Mouse (Mus musculus) olfactory bulb, adult 2 months (tissue): ENCODE measurements around the gene Vrtn. TPM values are rescaled to one million over a fixed set of nuclear protein-coding genes. Genes with fewer than 3 reads are reported as not detected.

Experiments
- H3K27ac ChIP-seq: fragments of 200-500 bp; 2 replicates; pipeline ENCODE4 v1.5.1; 2012; ENCODE audit warnings: low read depth, low read length; ENCODE audit not compliant: insufficient read depth
- H3K4me1 ChIP-seq: fragments of 200-500 bp; 2 replicates; pipeline ENCODE4 v1.6.1; 2012; ENCODE audit warnings: low read length; ENCODE audit not compliant: control insufficient read depth, insufficient read depth
- H3K4me3 ChIP-seq: fragments of 200-500 bp; 2 replicates; pipeline ENCODE4 v1.5.1; 2012; ENCODE audit warnings: mild to moderate bottlenecking, low read depth, low read length, moderate library complexity; ENCODE audit not compliant: insufficient read depth
- CTCF ChIP-seq: fragments of 200-500 bp; IDR thresholded peaks from 2 replicates; pipeline ENCODE4 v1.5.1; 2012; ENCODE audit warnings: low read depth, mild to moderate bottlenecking, low read length, moderate library complexity; ENCODE audit not compliant: insufficient read depth
- POLR2A ChIP-seq: fragments of 200-500 bp; IDR thresholded peaks from 2 replicates; pipeline ENCODE4 v1.6.1; 2012; ENCODE audit warnings: mild to moderate bottlenecking, low read depth, low read length, moderate library complexity; ENCODE audit not compliant: insufficient read depth
- WGBS: fragments of 180-500 bp; shearing (Covaris S2); methylation state at CpG from one replicate; pipeline ENCODE4 v1.1.7; 2018; 5-methylcytosine and 5-hydroxymethylcytosine counted together
- polyA plus RNA-seq: library from polyadenylated mRNA; stranded (reverse); fragments of >200 nt; gene quantifications from 2 replicates; pipeline ENCODE4 v1.2.4, GENCODE M21; 2012; ENCODE audit warnings: low replicate concordance; ENCODE audit not compliant: missing spikeins, insufficient read depth, insufficient read length

Gene Vrtn
- polyA plus RNA-seq, 1 experiment: not detected

DNA sequence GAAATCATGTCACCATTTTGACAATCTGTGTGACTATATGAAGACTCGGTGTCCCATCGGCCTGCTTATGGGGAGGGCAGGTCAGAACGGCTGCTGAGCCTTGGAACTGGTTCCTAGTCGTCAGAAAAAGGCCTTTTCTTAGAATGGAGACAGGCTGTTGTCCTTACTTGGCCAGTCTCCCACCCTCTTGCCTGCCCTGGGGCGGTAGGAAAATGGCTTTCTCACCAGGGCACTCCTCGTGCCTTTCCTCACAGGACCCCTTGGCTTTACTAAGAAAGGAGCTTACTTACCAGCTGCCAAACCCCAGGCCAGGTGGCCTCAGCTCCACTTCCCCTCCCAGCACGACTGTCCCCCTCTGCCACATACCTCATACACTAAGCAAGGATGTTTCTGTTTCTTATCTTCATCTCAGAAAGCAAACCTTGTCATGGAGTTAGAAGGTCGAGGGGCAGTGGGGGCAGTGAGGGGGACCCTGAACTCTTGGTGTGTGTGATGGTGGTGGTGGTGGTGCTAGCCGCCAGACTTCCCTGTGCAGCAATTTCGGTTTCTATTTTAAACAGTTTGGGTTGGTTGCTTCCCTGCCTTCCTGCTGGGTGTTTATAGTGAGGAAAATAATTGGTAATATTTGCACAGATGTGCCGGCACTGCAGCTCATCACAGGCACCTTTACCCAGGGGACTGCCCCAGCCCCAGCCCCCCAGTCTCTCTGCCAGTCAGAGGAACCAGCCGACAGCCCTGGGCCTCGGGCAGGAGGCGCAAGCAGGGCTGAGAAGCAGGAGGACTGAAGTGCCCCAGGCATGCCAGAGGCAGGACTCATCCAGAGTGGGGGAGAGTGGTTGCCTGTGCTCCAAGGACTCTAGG lies 34.1 kb downstream of the Vrtn start:
- Histone ChIP-seq H3K4me1 (peaks cover 10% of the 10 kb centered on the region), H3K4me3 (no peak overlapping the region), H3K27ac (no peak overlapping the region)
- WGBS: 41% methylated on average over 14 of the region's 14 CpGs
- TF ChIP-seq POLR2A (no peak), CTCF (no peak)

DNA sequence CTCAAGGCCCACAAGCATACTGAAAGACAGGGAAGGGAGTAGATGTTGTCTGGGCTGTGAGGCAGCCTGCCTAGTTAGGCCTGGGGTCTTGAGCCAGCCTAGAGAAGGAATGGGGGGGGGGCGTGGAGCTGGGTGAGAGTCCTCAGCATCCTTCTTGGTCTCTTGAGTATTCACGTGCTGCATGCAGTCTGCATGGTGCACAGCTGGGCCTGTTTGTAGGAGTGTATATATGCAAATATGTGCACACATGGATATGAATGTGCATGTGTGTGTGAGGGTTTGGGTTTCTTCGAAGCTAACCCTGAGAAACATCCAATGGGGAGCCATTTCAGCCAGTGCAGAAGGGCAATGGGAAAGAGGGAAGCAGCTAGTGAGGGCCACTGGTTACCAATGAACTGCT lies 35.2 kb downstream of the Vrtn start:
- H3K4me1 ChIP-seq: peaks cover 10% of the 10 kb centered on the region
- H3K27ac ChIP-seq: no peak overlapping the region
- no peak overlapping the region for H3K4me3 ChIP-seq
- 91% methylated on average over 3 of the region's 3 CpGs for WGBS
- TF ChIP-seq CTCF (no peak), POLR2A (no peak)

DNA sequence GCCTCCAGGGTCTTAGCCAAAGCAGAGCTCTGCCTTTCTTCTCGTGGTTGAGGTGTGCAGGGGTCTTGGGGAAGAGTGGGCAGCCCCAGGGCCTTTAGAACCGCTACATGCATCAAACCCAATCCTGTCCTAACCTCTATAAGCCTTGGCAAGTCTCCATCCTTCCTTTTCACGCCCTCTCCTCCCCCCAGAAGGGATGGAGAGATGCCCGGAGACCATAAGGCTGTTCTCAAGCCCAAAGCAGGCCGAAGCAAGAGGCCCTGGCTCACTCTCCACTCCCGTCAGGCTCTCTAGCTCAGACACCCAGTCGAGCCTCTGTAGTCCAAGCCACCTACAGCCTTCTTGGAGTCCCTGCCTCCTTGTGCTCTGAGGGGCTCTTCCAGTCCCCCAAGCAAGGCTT lies 43.8 kb downstream of the Vrtn start:
- TF ChIP-seq CTCF (no peak), POLR2A (no peak)
- 81% methylated on average over 7 of the region's 7 CpGs for WGBS
- Histone ChIP-seq H3K4me1 (peaks cover 4% of the 10 kb centered on the region; the same call in 1 of the 2 replicates), H3K4me3 (no peak overlapping the region), H3K27ac (no peak overlapping the region)

DNA sequence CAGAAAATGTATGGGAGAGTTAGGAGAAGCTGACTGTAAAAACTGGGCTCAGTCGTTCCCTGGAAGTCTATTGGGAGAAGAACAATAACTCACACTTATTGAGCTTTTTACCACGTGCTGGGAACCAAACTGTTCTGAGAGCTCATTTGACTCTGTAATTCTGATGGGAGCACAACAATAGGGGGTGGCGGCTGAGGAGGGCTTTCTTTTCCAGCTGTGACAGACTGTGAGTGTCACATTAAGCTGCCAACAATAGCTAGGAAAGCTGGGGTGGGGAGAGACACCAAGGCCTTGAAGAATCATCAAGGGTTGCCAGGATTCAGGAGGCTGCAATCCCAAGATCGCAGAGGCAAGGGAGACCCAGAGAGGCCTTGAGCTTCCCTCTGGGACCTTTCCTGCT lies 45.4 kb downstream of the Vrtn start:
- WGBS: 40% methylated on average over 4 of the region's 4 CpGs
- H3K27ac ChIP-seq: no peak overlapping the region

DNA sequence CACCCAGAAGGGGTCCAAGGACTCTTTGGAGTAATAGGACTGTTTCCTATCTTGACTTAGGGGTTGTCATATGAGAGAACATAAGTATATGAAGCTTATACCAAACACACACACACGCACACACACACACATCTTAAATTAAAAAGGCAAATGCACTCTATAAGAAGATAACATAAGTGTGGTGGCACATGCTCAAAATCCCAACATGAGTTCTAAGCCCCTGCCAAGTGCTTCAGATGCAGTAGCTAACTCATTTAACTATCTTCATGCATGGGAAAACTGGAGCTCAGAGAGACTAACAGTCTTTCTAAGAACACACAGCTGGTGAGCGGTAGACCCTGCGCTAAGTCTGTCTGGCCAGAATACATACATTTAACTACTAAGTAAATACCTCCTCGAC lies 46.7 kb downstream of the Vrtn start:
- Histone ChIP-seq H3K4me1 (peaks cover 4% of the 10 kb centered on the region; the same call in 1 of the 2 replicates), H3K4me3 (no peak overlapping the region), H3K27ac (no peak overlapping the region)
- TF ChIP-seq POLR2A (no peak), CTCF (no peak)
- 83% methylated on average over 4 of the region's 4 CpGs for WGBS

More for the DNA sequence above, 45.4 kb downstream of the Vrtn start:
- Histone ChIP-seq H3K4me3 (no peak overlapping the region), H3K4me1 (peaks cover 4% of the 10 kb centered on the region; the same call in 1 of the 2 replicates)
- no peak for TF ChIP-seq POLR2A
- TF ChIP-seq CTCF: no peak

DNA sequence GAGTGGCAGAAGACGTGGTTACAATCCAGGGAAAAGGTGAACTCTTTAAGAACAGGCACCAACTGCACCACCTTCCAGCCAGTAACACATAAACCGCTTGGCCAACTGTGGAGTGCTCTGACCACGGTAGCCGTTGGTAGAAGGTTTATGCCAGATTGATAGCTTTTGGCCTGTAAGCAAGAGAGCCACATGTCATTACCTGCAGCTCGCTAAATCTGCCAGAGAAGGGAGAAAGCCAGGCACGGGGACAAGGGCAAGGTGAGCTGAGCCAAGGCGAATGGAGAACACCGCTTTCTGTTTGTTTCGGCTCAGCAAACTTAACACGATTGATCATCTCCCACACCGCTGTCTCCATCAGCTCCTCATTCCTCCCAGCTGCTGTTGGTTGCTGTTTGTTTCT lies 48.2 kb downstream of the Vrtn start:
- 94% methylated on average over 11 of the region's 11 CpGs for WGBS
- H3K4me1 ChIP-seq: peaks cover 4% of the 10 kb centered on the region; the same call in 1 of the 2 replicates
- H3K4me3 ChIP-seq: no peak overlapping the region
- TF ChIP-seq CTCF (no peak), POLR2A (no peak)
- H3K27ac ChIP-seq: no peak overlapping the region

GRCm38 (mm10) chr12:84691347-84691746 lies 50.5 kb downstream of the Vrtn start:
- H3K27ac ChIP-seq: no peak overlapping the region
- peaks cover 3% of the 10 kb centered on the region; the same call in 1 of the 2 replicates for H3K4me1 ChIP-seq
- no peak overlapping the region for H3K4me3 ChIP-seq
- TF ChIP-seq CTCF (no peak), POLR2A (no peak)

DNA sequence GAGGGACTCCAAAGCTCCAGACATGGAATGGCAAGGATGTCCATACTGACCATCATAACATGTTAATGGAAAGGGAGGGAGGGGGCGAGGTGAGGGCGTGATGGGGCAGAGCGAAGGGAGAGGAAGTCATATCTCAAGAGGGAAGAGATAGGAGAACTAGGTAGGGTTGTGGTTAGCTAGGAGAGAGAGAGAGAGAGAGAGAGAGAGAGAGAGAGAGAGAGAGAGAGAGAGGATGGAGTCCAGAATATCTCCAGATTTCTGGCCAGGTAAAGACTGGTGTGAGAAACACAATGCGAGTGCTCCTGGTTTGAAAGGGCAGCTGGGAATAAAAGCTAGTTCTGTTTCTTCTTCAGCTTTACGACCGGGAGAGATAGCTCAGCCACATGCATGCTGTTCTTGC lies 51.3 kb downstream of the Vrtn start:
- Histone ChIP-seq H3K4me1 (0 out of 2 replicates have a peak, but pooled peaks cover under 1% of the 10 kb centered on the region), H3K27ac (no peak overlapping the region), H3K4me3 (no peak overlapping the region)
- 87% methylated on average over 6 of the region's 6 CpGs for whole genome bisulfite sequencing
- no peak for TF ChIP-seq CTCF
- no peak for TF ChIP-seq POLR2A

- no peak for TF ChIP-seq CTCF
- TF ChIP-seq POLR2A: no peak
- Histone ChIP-seq H3K4me1 (peaks cover 13% of the 10 kb centered on the region), H3K4me3 (peak within 1 kb of the TSS; percentile 62), H3K27ac (no peak within 1 kb of the TSS)
- 2% methylated on average over 79 of the region's 79 CpGs for WGBS
Measured at GRCm38 (mm10) chr12:84698319-84699081, 57.7 kb downstream of the Vrtn start, which contains the start of gene Syndig1l. Gene Syndig1l, minus strand, starts transcription at chr12:84698831.

Other genes with a start within 250 kb of the Vrtn start
- gene Entpd5, start 232.0 kb upstream of the Vrtn start, polyA plus RNA-seq: not detected in 2 replicates
- gene Bbof1, start 231.9 kb upstream of the Vrtn start, polyA plus RNA-seq: not detected in 2 replicates
- not detected in 2 replicates for gene Rnf113a2, start 223.8 kb upstream of the Vrtn start, polyA plus RNA-seq
- gene Aldh6a1, start 190.0 kb upstream of the Vrtn start, polyA plus RNA-seq: not detected in 2 replicates
- not detected in 2 replicates for gene Lin52, start 189.6 kb upstream of the Vrtn start, polyA plus RNA-seq
- gene Vsx2, start 71.3 kb upstream of the Vrtn start, polyA plus RNA-seq: not detected in 2 replicates
- not detected in 2 replicates for gene Abcd4, start 23.6 kb upstream of the Vrtn start, polyA plus RNA-seq
- gene Syndig1l, start 57.8 kb downstream of the Vrtn start, polyA plus RNA-seq: not detected in 2 replicates
- not detected in 2 replicates for gene Npc2, start 132.1 kb downstream of the Vrtn start, polyA plus RNA-seq
- gene Isca2, start 132.2 kb downstream of the Vrtn start, polyA plus RNA-seq: not detected in 2 replicates
- gene Ltbp2, start 235.5 kb downstream of the Vrtn start, polyA plus RNA-seq: not detected in 2 replicates